ENCODE assay signal across 21 mouse cellular contexts in the genomic region with DNA sequence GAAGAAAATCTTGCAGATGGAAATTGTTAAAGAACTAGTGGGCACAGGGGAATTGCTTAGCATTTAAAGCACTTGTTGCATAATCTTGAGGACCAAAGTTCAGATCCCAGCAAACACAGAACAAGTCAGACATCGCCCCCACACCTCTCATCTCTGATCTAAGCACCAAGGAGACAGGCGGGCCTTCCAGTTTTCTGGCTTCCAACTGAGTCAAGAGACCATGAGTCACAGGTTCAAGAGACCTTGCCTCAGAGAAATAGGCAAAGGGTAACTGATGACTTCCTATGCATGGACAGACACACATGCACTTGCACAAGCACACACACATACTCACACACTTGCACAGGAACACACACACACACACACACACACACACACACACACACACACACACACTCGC. TPM values are rescaled to one million over a fixed set of nuclear protein-coding genes. Genes with fewer than 3 reads are reported as not detected.
DNase-seq lines count a peak whose midpoint lies in the region; ATAC-seq and TF ChIP-seq lines count a peak whose summit lies in the region.
"Not testable (repeated sequence)": the region's sequence is repeated elsewhere in the genome, so short reads cannot be mapped to it uniquely, and the experiment has no call there.
"Had no signal": no experiment of that assay in that cellular context is flagged by ENCODE, and none has a peak within 500 bp of the region (broad histone marks: within the 10 kb centered on the region; RNA-seq: fewer than 3 reads in every experiment).

No protein-coding gene starts in this region.

- peak; percentile 3 for DNase-seq in urinary bladder, postnatal 14 days (ENCODE audit: low spot score)

- not testable (repeated sequence) for H3K4me3 ChIP-seq in intestine, embryonic 15.5 days (replicated peaks); intestine, postnatal 0 days (ENCODE audit: low read depth, low read length)

- not testable (repeated sequence) for H3K9ac ChIP-seq in intestine, embryonic 15.5 days; intestine, postnatal 0 days (ENCODE audit: low read depth, low read length)

- H3K4me1 ChIP-seq in intestine, embryonic 15.5 days (replicated peaks); intestine, postnatal 0 days (replicated peaks; ENCODE audit: control insufficient read depth, insufficient read depth, low read length): not testable (repeated sequence)

- ATAC-seq in intestine, embryonic 15.5 days, result peak; percentile 86
- ATAC-seq in intestine, postnatal 0 days, result 0 out of 2 replicates have a peak, but pooled peaks have one; percentile 22
- peak; percentile 54 for ATAC-seq in megakaryocyte, adult 5-6 weeks (ENCODE audit: poor library complexity, severe bottlenecking)

- not testable (repeated sequence) for H3K9me3 ChIP-seq in intestine, embryonic 15.5 days; intestine, postnatal 0 days (ENCODE audit: control insufficient read depth)

- 74% methylated on average over 3 of the region's 3 CpGs for WGBS in intestine, embryonic 15.5 days
- WGBS in intestine, postnatal 0 days, result 48% methylated on average over 3 of the region's 3 CpGs

- not testable (repeated sequence) for H3K27ac ChIP-seq in intestine, embryonic 15.5 days; intestine, postnatal 0 days (ENCODE audit: low read depth, low read length)

- H3K27me3 ChIP-seq in intestine, embryonic 15.5 days (replicated peaks); intestine, postnatal 0 days (replicated peaks; ENCODE audit: control insufficient read depth, insufficient read depth, low read length): not testable (repeated sequence)

- not testable (repeated sequence) for H3K36me3 ChIP-seq in intestine, embryonic 15.5 days; intestine, postnatal 0 days (ENCODE audit: control insufficient read depth, insufficient read depth)

- not testable (repeated sequence) for H3K4me2 ChIP-seq in intestine, embryonic 15.5 days (replicated peaks); intestine, postnatal 0 days (replicated peaks; ENCODE audit: low read depth)

- TF ChIP-seq CTCF in intestine, postnatal 0 days (IDR thresholded peaks at IDR 0.05; ENCODE audit: low read depth), result not testable (repeated sequence)

RNA-seq across cellular contexts. Expression of gene Ear1, which starts 23.3 kb away (rescaled TPM):
- polyA plus RNA-seq in intestine, embryonic 15.5 days (2015; fragmentation: Nextera tagmentation; extraction: Ambion mirVana), result not detected in 2 replicates
- polyA plus RNA-seq in intestine, postnatal 0 days (2015; fragmentation: Nextera tagmentation; extraction: Ambion mirVana), result not detected in 2 replicates
- 214 and 289 TPM in 2 replicates for total RNA-seq in megakaryocyte, adult 5-6 weeks (2015)
- total RNA-seq in megakaryocyte, adult 5-6 weeks (2017), result 277 and 344 TPM in 2 replicates
- total RNA-seq: adrenal gland, postnatal 25 days; ES-E14; MEL had no signal
- polyA plus RNA-seq: adrenal gland, adult 2 months; C2C12; embryonic facial prominence, embryonic 11.5 days; embryonic facial prominence, embryonic 13.5 days; erythroblast, embryonic 14.5 days; forebrain, embryonic 10.5 days; forebrain, embryonic 12.5 days; forebrain, embryonic 14.5 days; forebrain, embryonic 16.5 days had no signal

RNA-seq across cellular contexts. Expression of gene Ear10, which starts 24.8 kb away (rescaled TPM):
- polyA plus RNA-seq in intestine, embryonic 15.5 days (2015; fragmentation: Nextera tagmentation; extraction: Ambion mirVana), result not detected in 2 replicates
- not detected in 2 replicates for polyA plus RNA-seq in intestine, postnatal 0 days (2015; fragmentation: Nextera tagmentation; extraction: Ambion mirVana)
- 1.1 TPM in 1 of 2 replicates, not detected in the other for total RNA-seq in megakaryocyte, adult 5-6 weeks (2015)
- not detected in 2 replicates for total RNA-seq in megakaryocyte, adult 5-6 weeks (2017)
- total RNA-seq: adrenal gland, adult 2 months; adrenal gland, postnatal 10 days; adrenal gland, postnatal 25 days; adrenal gland, postnatal 4 days; common myeloid progenitor, adult 5-6 weeks; ES-E14; MEL had no signal
- polyA plus RNA-seq: adrenal gland, adult 2 months; brain, embryonic 14.5 days; C2C12; embryonic facial prominence, embryonic 11.5 days; embryonic facial prominence, embryonic 13.5 days; embryonic facial prominence, embryonic 15.5 days; erythroblast, embryonic 14.5 days; forebrain, embryonic 10.5 days; forebrain, embryonic 12.5 days; forebrain, embryonic 14.5 days; forebrain, embryonic 16.5 days had no signal

RNA-seq across cellular contexts. Expression of gene Gm8113, which starts 26.6 kb away (rescaled TPM):
- 10.4 and 11.9 TPM in 2 replicates for polyA plus RNA-seq in intestine, embryonic 15.5 days (2015; fragmentation: Nextera tagmentation; extraction: Ambion mirVana)
- polyA plus RNA-seq in intestine, postnatal 0 days (2015; fragmentation: Nextera tagmentation; extraction: Ambion mirVana), result 2.6 and 3.5 TPM in 2 replicates
- total RNA-seq in megakaryocyte, adult 5-6 weeks (2015), result 28.5 and 30.3 TPM in 2 replicates
- 24.9 and 28.7 TPM in 2 replicates for total RNA-seq in megakaryocyte, adult 5-6 weeks (2017)
- polyA plus RNA-seq: erythroblast, embryonic 14.5 days had no signal

RNA-seq across cellular contexts. Expression of gene Ang5, which starts 58.3 kb away (rescaled TPM):
- polyA plus RNA-seq in intestine, embryonic 15.5 days (2015; fragmentation: Nextera tagmentation; extraction: Ambion mirVana), result not detected in 2 replicates
- polyA plus RNA-seq in intestine, postnatal 0 days (2015; fragmentation: Nextera tagmentation; extraction: Ambion mirVana), result not detected in 2 replicates
- total RNA-seq in megakaryocyte, adult 5-6 weeks (2015), result not detected in 2 replicates
- total RNA-seq in megakaryocyte, adult 5-6 weeks (2017), result not detected in 2 replicates
- total RNA-seq: adrenal gland, adult 2 months; adrenal gland, postnatal 10 days; adrenal gland, postnatal 25 days; adrenal gland, postnatal 4 days; common myeloid progenitor, adult 5-6 weeks; ES-E14; MEL had no signal
- polyA plus RNA-seq: adrenal gland, adult 2 months; brain, embryonic 14.5 days; C2C12; embryonic facial prominence, embryonic 11.5 days; embryonic facial prominence, embryonic 13.5 days; embryonic facial prominence, embryonic 15.5 days; erythroblast, embryonic 14.5 days; forebrain, embryonic 10.5 days; forebrain, embryonic 12.5 days; forebrain, embryonic 14.5 days; forebrain, embryonic 16.5 days had no signal

Comparison
In these comparisons a context has a peak if more than half of its experiments do, and no peak if none do; other contexts are left out.
1. ATAC-seq: peak in every context shown above with its lines; median percentile 86 in intestine, embryonic 15.5 days; 54 in megakaryocyte, adult 5-6 weeks; 22 in intestine, postnatal 0 days.